Mouse (Mus musculus): ENCODE results near the gene AI661453.

GRCm38 (mm10) chr17:47462728-47463388 is 26.4 kb downstream of the AI661453 start:
- no peak for TF ChIP-seq POLR2A (IDR thresholded peaks at IDR 0.05; ENCODE audit: borderline replicate concordance, control insufficient read depth, low read depth, low read length)
- TF ChIP-seq CTCF (IDR thresholded peaks at IDR 0.05; ENCODE audit: control insufficient read depth, insufficient read depth, low read length): no peak
